ENCODE assay signal across 39 mouse cellular contexts in the genomic region with DNA sequence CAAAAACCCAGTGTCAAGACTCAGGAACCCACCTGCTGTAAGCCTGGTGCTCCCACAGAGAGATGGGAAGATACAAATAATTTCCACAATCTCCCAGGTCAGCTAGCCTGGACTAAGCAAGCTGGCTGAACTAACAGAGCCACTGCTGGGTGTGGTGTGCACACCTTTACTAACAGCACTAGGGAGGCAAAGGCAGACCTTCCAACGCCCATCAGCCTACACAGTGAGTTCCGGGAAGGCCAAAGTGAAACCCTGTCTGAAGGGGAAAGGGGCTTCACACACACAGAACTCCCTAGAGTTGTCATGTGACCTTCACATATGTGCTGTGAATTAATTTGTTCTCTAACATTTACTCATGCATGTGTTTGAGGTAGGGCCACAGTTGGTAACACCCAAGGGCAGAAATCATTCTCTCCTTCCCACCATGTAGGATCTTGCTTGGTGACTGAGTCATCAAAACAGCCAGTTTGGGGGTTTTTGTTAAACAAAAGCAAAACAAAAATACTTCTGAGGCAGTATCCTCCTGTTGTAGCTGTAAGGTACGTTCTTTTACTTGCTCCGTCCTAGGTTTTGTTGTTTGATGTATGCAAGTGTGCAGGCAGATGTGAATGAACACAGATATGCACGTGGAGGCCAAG. TPM values are rescaled to one million over a fixed set of nuclear protein-coding genes. Genes with fewer than 3 reads are reported as not detected.
A peak's percentile ranks its signal among the peaks of the same experiment; 100 is the strongest.
DNase-seq lines count a peak whose midpoint lies in the region; ATAC-seq and TF ChIP-seq lines count a peak whose summit lies in the region.
"Had no signal": no experiment of that assay in that cellular context is flagged by ENCODE, and none has a peak within 500 bp of the region (broad histone marks: within the 10 kb centered on the region; RNA-seq: fewer than 3 reads in every experiment).

No protein-coding gene starts in this region.

- no peaks in the 10 kb centered on the region for H3K9me3 ChIP-seq in megakaryocyte, embryonic 14.5 days
- no peaks in the 10 kb centered on the region for H3K9me3 ChIP-seq in ES-Bruce4 (replicated peaks; ENCODE audit: control insufficient read depth, insufficient read depth, low read length, poor library complexity, severe bottlenecking)
- H3K9me3 ChIP-seq in stomach, postnatal 0 days (ENCODE audit: control insufficient read depth, low read length), result no peaks in the 10 kb centered on the region
- H3K9me3 ChIP-seq: forebrain, embryonic 15.5 days; hindbrain, embryonic 10.5 days; hindbrain, embryonic 15.5 days; limb, embryonic 13.5 days; neural tube, embryonic 15.5 days had no signal

- no peak for TF ChIP-seq EP300 in ES-Bruce4 (IDR thresholded peaks at IDR 0.05; ENCODE audit: insufficient read depth, low read depth, low read length)
- no peak for TF ChIP-seq EP300 in stomach, postnatal 0 days (optimal IDR thresholded peaks at IDR 0.05)

- peak; percentile 36 for DNase-seq in stomach, postnatal 0 days (ENCODE audit: low spot score)
- DNase-seq in layer of hippocampus, adult 8-10 months (ENCODE audit: low spot score in 2 of 2), result no peak
- DNase-seq in gastrocnemius, postnatal 4 days (ENCODE audit: low spot score in 2 of 2), result no peak
- DNase-seq: adrenal gland, postnatal 14 days; cerebellum, adult 11 months; cerebellum, adult 9-10 months; cerebellum, postnatal 36 days; gastrocnemius, adult 2 months; heart, postnatal 14 days; kidney, adult 8-10 months; kidney, postnatal 4 days; lung, postnatal 36 days; midbrain, embryonic 14.5 days; retina, postnatal 1 day; right cerebral cortex, postnatal 25 days; thymus, adult 18-20 months; thymus, postnatal 25 days had no signal

- H3K27me3 ChIP-seq in megakaryocyte, embryonic 14.5 days (replicated peaks), result no peaks in the 10 kb centered on the region
- H3K27me3 ChIP-seq in ES-Bruce4 (ENCODE audit: control insufficient read depth, insufficient read depth, low read length, poor library complexity, severe bottlenecking), result no peaks in the 10 kb centered on the region
- no peaks in the 10 kb centered on the region for H3K27me3 ChIP-seq in stomach, postnatal 0 days (ENCODE audit: control insufficient read depth, insufficient read depth, low read length)
- H3K27me3 ChIP-seq: CH12.LX; forebrain, embryonic 15.5 days; hindbrain, embryonic 15.5 days; limb, embryonic 13.5 days; neural tube, embryonic 15.5 days had no signal

- peaks cover 43% of the 10 kb centered on the region for H3K36me3 ChIP-seq in megakaryocyte, embryonic 14.5 days (replicated peaks; ENCODE audit: low read length)
- H3K36me3 ChIP-seq in ES-Bruce4 (ENCODE audit: control insufficient read depth, insufficient read depth, low read length, poor library complexity, severe bottlenecking), result peaks cover 10% of the 10 kb centered on the region; the same call in 1 of the 2 replicates
- no peaks in the 10 kb centered on the region for H3K36me3 ChIP-seq in stomach, postnatal 0 days (ENCODE audit: control insufficient read depth, insufficient read depth, low read length)
- H3K36me3 ChIP-seq: forebrain, embryonic 15.5 days; hindbrain, embryonic 15.5 days; limb, embryonic 13.5 days; neural tube, embryonic 15.5 days had no signal

- no peak for ATAC-seq in megakaryocyte, adult 5-6 weeks (ENCODE audit: poor library complexity, severe bottlenecking)
- peak; percentile 40 for ATAC-seq in activated CD4-positive, CD25-positive, alpha-beta regulatory T cell, adult 4 months
- peak; percentile 66; the same call in 1 of the 2 replicates for ATAC-seq in stomach, postnatal 0 days (ENCODE audit: low FRiP score, low TSS enrichment)
- ATAC-seq: forebrain, embryonic 15.5 days; intestine, embryonic 16.5 days had no signal

- no peak for TF ChIP-seq POLR2A in ES-Bruce4 (IDR thresholded peaks at IDR 0.05; ENCODE audit: insufficient read depth, low read length)

- H3K9ac ChIP-seq in ES-Bruce4 (ENCODE audit: low read depth, poor library complexity, severe bottlenecking), result no peak overlapping the region
- no peak overlapping the region for H3K9ac ChIP-seq in stomach, postnatal 0 days (ENCODE audit: low read length)
- H3K9ac ChIP-seq: forebrain, embryonic 15.5 days; hindbrain, embryonic 15.5 days; limb, embryonic 13.5 days; neural tube, embryonic 15.5 days had no signal

- H3K27ac ChIP-seq in ES-Bruce4 (ENCODE audit: insufficient read depth, low read length), result peak overlapping the region; percentile 37
- no peak overlapping the region for H3K27ac ChIP-seq in stomach, postnatal 0 days (replicated peaks)
- H3K27ac ChIP-seq: forebrain, embryonic 15.5 days; gastrocnemius, adult 2 months; hindbrain, embryonic 10.5 days; hindbrain, embryonic 15.5 days; kidney, postnatal 0 days; limb, embryonic 13.5 days; neural tube, embryonic 15.5 days had no signal

- H3K4me3 ChIP-seq in megakaryocyte, embryonic 14.5 days (replicated peaks), result peak overlapping the region; percentile 47
- no peak overlapping the region for H3K4me3 ChIP-seq in ES-Bruce4 (ENCODE audit: low read depth, low read length)
- H3K4me3 ChIP-seq in stomach, postnatal 0 days (ENCODE audit: low read depth, low read length), result no peak overlapping the region
- H3K4me3 ChIP-seq: forebrain, embryonic 15.5 days; gastrocnemius, adult 2 months; hindbrain, embryonic 10.5 days; hindbrain, embryonic 15.5 days; limb, embryonic 13.5 days; neural tube, embryonic 15.5 days had no signal

- WGBS in stomach, postnatal 0 days, result 62% methylated on average over 5 of the region's 5 CpGs

- no peak for TF ChIP-seq CTCF in ES-Bruce4 (IDR thresholded peaks at IDR 0.05; ENCODE audit: low read depth, low read length)
- no peak for TF ChIP-seq CTCF in stomach, postnatal 0 days (IDR thresholded peaks at IDR 0.05; ENCODE audit: low read depth)

- no peak overlapping the region for H3K4me2 ChIP-seq in stomach, postnatal 0 days (replicated peaks; ENCODE audit: low read depth)
- H3K4me2 ChIP-seq: forebrain, embryonic 15.5 days; hindbrain, embryonic 15.5 days; limb, embryonic 13.5 days; neural tube, embryonic 15.5 days had no signal

- H3K4me1 ChIP-seq in megakaryocyte, embryonic 14.5 days, result peaks cover 75% of the 10 kb centered on the region
- H3K4me1 ChIP-seq in ES-Bruce4 (ENCODE audit: control insufficient read depth, insufficient read depth, low read length), result peaks cover 14% of the 10 kb centered on the region
- no peaks in the 10 kb centered on the region; the same call in 1 of the 2 replicates for H3K4me1 ChIP-seq in stomach, postnatal 0 days (replicated peaks; ENCODE audit: control insufficient read depth, insufficient read depth)

RNA-seq across cellular contexts. Expression of a gene that starts 47.7 kb away (rescaled TPM):
- not detected in 2 replicates for polyA plus RNA-seq in megakaryocyte, embryonic 14.5 days (2012; ENCODE audit: insufficient read depth, low replicate concordance)
- not detected in 2 replicates for total RNA-seq in megakaryocyte, adult 5-6 weeks (2015)
- total RNA-seq in megakaryocyte, adult 5-6 weeks (2017), result not detected in 2 replicates
- not detected in 2 replicates for polyA plus RNA-seq in ES-Bruce4 (2011; ENCODE audit: insufficient read depth, insufficient read length, low read depth, missing spikeins)
- polyA plus RNA-seq in activated CD4-positive, CD25-positive, alpha-beta regulatory T cell, adult 4 months (2017; shearing (Covaris generic)), result not detected
- polyA plus RNA-seq in stomach, postnatal 0 days (2015; fragmentation: Nextera tagmentation; extraction: Ambion mirVana), result not detected in 2 replicates
- total RNA-seq in layer of hippocampus, adult 8-10 months (2022), result not detected
- under 1 TPM in 1 of 2 experiments, not detected in 1; 0.49 TPM for total RNA-seq in gastrocnemius, postnatal 4 days (2021)
- total RNA-seq: adrenal gland, postnatal 14 days; CH12.LX; gastrocnemius, adult 2 months; heart, adult 8-10 months; heart, postnatal 14 days; layer of hippocampus, postnatal 10 days; left cerebral cortex, adult 18-20 months; left cerebral cortex, postnatal 36 days; megakaryocyte-erythroid progenitor cell, adult 5-6 weeks had no signal
- polyA plus RNA-seq: embryonic facial prominence, embryonic 11.5 days; forebrain, embryonic 15.5 days; heart, embryonic 14.5 days; hindbrain, embryonic 10.5 days; hindbrain, embryonic 15.5 days; intestine, embryonic 16.5 days; kidney, postnatal 0 days; limb, embryonic 13.5 days; liver, embryonic 16.5 days; lung, embryonic 16.5 days; midbrain, embryonic 14.5 days; neural tube, embryonic 15.5 days; stomach, embryonic 16.5 days had no signal

RNA-seq across cellular contexts. Expression of a gene that starts 56.3 kb away (rescaled TPM):
- 7.1 and 8.5 TPM in 2 replicates for polyA plus RNA-seq in megakaryocyte, embryonic 14.5 days (2012; ENCODE audit: insufficient read depth, low replicate concordance)
- 18.1 and 21.9 TPM in 2 replicates for total RNA-seq in megakaryocyte, adult 5-6 weeks (2015)
- 27.1 and 29.6 TPM in 2 replicates for total RNA-seq in megakaryocyte, adult 5-6 weeks (2017)
- 63.1 and 65.8 TPM in 2 replicates for polyA plus RNA-seq in ES-Bruce4 (2011; ENCODE audit: insufficient read depth, insufficient read length, low read depth, missing spikeins)
- polyA plus RNA-seq in activated CD4-positive, CD25-positive, alpha-beta regulatory T cell, adult 4 months (2017; shearing (Covaris generic)), result 10 to 100 TPM; 25.6 to 32.1 TPM
- 53.1 and 53.8 TPM in 2 replicates for polyA plus RNA-seq in stomach, postnatal 0 days (2015; fragmentation: Nextera tagmentation; extraction: Ambion mirVana)
- 10 to 100 TPM; 22.4 to 29.6 (median 24.0) TPM for total RNA-seq in layer of hippocampus, adult 8-10 months (2022)
- total RNA-seq in gastrocnemius, postnatal 4 days (2021), result 10 to 100 TPM; 44.8 to 49.2 TPM
